Mouse (Mus musculus) lung, postnatal 0 days (tissue): ENCODE results near the gene Tmem185b.

Experiments
- CTCF ChIP-seq: IDR thresholded peaks from 2 replicates; pipeline ENCODE4 v1.5.1; 2016; ENCODE audit warnings: antibody characterized with exemption, mild to moderate bottlenecking
- EP300 ChIP-seq: IDR thresholded peaks from 2 replicates; pipeline ENCODE4 v1.6.1; 2016; ENCODE audit warnings: antibody characterized with exemption, mild to moderate bottlenecking, control low read depth

DNA sequence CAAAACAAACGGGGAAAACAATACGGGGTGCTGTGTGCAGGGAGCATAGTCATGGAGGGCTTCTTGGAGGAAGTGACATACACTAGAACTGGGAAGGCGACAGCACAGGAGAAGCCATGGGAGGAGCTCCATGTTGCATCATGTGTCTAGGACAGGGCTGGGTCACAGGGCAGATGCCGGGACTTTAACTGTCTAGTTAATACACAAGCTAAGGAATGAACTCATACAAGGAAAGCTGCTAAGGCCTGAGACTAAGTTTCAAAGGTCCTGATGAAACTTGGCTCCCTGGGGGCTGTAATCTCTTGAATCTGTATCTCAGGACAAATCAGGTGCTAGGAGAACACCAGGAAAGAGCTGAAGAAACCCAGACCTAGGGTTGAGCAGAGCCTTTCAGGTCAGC is 3.2 kb upstream of the Tmem185b start:
- TF ChIP-seq EP300 (no peak), CTCF (no peak)
